Mouse (Mus musculus): ENCODE results near the gene Slc7a6. TPM values are rescaled to one million over a fixed set of nuclear protein-coding genes. Genes with fewer than 3 reads are reported as not detected.
"Not testable (repeated sequence)": the region's sequence is repeated elsewhere in the genome, so short reads cannot be mapped to it uniquely, and the experiment has no call there.

Gene Slc7a6
- total RNA-seq, 1 experiment from 2014 or later, result 29.0 TPM

DNA sequence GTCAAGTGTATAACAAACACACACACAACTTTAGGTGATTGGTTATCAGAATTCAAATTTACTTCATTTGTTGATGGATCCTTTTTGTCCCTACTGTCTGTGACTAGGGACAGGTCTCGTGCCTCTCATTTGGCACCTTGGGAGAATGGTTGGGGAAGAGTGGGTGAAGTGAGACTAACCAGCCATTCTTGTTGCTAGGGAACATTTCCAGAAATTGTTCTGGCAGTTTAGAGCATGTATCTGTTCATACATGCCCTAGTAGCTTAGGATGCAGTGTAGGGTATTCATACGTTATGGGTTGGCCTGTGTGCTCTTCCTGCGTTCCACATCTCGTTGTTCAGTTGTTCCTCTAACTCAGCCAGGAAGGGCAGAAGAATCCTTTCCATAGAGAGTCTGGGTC, 20.5 kb downstream of the Slc7a6 start:
- DNase-seq, result no peak

DNA sequence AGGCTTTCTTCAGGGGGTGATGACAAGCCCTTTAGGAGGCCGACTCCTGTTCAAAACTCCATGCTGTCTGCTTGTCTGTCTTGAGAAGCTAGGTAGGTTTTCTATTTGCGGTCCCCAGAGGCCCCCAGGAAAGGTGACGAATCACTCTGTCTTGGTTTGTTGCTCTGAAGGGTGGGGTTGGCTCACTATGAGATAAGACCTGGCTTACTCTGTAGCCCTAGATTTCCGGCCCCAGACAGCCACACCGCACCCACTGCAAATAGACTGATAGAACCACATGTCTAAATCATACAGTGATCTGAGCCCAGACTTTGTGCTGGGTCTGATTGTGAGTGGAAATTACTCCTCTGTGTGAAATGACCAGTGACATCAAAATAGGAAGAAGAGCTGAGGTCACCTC, 23.0 kb downstream of the Slc7a6 start:
- no peak for DNase-seq

DNA sequence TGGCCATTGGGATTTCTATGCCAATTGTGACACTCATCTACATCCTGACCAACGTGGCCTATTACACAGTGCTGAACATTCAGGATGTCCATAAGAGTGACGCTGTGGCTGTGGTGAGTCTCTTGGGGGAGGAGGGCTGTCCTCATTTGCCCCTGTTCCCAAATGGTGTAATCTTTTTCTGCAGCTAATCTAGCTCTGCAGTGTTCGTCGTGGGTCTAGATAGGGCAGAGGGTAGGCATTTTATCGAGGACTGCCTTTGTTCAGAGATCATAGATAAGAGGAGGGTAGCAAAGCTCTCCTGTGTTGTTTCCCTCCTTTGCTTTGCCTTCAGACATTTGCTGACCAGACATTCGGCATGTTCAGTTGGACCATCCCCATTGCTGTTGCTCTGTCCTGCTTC, 24.5 kb downstream of the Slc7a6 start:
- DNase-seq, result no peak

DNA sequence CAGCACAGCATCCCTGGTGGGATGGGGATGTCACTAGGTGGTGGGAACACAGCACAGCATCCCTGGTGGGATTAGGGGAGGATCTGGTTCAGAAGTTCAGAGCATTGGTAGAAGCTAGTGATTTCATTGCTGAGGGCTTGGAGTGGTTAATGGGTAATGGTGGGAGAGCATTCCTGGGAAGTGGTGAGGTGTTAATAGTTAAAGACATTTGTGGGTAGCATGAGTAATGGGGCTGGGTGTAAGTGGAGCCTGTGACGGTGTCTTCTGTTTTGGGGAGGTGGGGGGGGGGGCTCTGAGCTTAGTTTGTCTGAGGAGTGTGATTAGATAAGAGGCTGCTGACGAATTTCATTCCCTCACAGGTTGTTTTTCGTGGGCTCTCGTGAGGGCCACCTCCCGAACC, 25.4 kb downstream of the Slc7a6 start:
- DNase-seq, result no peak

DNA sequence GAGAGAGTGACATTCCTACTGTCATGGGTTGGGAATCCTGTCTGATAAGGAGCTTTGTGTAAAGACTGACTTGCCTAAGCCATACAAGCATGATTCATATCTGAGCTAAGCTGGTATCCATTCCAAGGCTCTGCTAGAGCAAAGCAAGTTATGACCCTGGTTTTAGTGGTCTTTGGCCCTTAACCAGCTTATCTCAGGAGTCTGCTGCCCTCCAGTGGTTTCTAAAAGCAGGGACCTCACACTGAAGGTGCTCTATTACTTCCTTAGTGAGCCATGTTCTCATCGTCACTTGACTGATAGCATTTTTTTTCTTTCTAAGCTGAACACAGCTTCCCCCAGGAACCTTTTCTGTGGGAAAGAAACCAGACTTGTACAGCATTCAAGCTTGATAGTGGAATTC, 30.1 kb downstream of the Slc7a6 start:
- DNase-seq, result peak; percentile 19

DNA sequence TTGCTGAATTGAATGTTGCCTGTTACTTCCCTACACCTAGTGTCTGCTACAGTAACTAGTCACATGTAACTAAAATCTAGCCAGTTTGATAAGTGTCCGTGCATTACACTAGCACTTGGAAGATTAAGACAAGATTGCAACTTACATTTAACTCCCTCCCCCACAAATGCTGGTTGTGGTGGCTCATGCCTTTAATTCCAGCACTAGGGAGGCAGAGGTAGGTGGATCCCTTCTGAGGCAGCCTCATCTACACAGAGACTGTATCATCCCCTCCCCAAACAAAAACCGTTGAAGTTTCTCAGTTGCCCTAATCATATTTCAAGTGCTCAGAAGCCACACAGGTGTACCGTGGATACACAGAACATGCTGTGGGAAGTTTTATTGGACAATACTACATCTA, 30.9 kb downstream of the Slc7a6 start:
- DNase-seq, result not testable (repeated sequence)

DNA sequence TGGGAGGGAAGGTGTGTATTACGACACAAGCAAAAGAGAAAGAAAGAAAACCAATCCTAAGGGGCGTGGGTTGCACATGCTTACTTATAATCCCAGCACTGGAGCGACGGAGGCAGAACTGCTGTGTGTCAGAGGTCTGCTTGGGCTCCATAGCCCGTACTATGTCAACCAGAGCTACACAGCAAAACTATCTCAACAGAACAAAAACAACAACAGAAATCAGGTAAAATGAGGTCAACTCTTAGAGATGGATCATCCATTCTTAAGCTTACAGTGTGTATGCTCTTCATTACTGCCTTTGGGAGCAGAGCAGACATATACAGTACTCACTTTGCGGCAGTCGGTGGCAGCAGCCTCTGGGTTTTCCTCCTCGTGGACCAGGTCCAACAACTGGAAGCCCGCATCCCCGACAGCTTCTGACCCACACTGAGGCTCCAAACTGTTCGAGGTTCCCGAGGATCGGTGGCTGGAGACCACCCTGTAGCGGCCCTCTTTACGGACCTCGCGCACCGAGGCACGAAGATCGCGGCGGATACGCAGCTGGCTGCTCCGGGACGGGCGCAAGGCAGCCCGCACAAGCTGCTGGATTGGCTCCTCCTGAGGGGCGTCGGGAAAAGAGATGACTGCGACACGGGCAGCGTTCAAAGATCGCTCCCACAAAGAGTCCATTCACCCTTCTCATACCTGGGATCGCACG, 41.5 kb downstream of the Slc7a6 start:
- DNase-seq, result no peak

DNA sequence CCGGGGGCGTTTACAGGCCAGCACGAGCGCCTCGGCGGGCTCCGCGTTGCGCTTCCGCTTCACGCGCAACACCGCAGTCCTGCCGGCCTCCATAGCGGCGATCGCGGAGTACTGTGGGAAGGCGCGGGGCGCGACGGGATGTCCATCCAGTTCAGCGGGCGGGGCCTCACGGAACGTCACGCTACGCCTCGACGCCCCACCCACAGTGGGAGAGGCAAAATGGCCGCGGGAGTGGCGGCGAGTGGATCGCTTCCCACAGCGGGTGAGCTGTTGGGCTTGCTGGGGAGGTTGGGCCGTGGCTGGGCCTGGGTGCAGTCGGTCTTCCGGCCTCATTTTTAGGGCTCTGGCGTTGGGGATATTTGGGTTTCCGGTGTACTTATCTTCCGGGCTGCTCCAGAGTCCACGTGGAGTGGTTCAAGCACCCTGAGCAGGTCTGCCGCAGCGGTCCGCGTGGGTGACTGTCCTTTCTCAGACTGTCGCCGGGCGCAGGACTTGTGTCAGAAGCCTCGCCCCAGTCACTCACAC, 42.2 kb downstream of the Slc7a6 start, which contains the start of the genes Slc7a6os and Prmt7:
Gene Slc7a6os, minus strand, starts transcription at position 115 of the 525 bp plus-strand sequence.
Gene Prmt7, plus strand, starts transcription at position 116 of the 525 bp plus-strand sequence.
- DNase-seq, result peak; percentile 97

DNA sequence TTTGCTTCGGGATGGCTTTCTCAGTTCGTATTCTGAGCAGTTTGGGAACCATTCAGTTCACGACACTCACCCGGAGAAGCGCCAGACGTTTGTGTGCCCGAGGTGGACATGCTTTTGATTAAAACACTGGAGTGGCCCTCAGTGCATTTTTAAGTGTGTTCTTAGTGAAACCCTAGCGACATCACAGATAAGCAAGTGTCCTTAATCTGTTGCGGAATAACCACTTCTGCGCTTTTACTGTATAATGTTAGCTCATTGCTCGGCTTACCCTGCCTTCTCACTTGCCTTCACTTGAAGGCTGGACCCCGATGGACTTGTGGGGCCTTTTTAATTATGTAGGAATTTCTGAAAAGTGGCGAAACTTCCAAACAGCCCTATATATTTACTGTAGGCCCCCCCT, 42.8 kb downstream of the Slc7a6 start:
- no peak for DNase-seq

DNA sequence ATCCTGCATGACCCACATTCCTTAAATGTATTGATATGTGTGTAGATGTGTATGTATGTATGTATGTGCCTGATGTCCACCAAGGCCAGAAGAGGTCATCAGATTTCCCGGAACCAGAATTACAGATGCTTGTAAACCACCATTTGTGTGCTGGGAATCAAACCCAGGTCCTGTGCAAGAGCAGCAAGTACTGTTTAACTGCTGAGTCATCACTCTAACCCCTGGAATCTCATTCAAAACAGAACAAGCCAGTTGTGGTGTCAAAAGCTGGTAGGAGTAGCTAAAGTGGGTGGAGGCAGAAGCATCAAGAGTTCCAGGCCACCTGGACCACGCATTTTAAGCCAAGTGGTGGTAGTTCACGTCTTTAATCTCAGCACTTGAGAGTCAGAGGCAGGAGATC, 45.3 kb downstream of the Slc7a6 start:
- no peak for DNase-seq

DNA sequence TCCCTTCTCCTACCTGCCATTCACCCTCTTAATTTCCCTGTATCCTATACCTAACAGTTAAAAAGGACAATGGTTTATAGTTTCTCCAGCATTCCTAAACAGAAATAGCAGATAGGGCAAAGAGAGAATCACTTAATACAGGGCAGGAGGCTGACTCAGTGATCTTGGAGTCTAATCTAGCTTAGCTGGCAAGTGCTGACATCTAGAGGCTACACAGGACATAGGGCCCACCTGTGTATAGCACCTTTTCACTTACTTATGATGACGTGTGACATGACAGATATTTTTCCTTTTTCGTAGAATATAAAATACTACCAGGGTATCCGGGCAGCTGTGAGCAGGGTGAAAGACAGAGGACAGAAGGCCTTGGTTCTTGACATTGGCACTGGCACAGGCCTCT, 51.0 kb downstream of the Slc7a6 start:
- DNase-seq, result no peak

DNA sequence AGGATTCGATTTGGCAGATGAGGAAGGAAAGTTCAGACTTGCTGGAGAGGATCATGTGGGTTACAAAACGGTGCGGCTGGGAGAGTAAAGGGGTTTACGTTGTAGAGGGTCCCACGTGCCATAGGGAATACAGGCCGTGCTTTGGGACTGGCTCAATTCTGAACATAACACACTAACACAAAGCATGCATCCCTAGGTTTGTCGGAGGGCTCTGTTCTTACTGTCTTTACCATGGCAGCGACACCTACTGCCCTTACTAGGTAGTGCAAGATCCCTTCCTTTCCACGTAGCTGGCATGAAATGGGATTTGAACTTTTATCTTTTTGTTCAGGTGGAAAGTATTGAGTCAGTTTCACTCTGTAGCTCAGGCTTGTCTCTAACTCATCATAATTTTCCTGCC, 57.9 kb downstream of the Slc7a6 start:
- DNase-seq, result peak; percentile 25

DNA sequence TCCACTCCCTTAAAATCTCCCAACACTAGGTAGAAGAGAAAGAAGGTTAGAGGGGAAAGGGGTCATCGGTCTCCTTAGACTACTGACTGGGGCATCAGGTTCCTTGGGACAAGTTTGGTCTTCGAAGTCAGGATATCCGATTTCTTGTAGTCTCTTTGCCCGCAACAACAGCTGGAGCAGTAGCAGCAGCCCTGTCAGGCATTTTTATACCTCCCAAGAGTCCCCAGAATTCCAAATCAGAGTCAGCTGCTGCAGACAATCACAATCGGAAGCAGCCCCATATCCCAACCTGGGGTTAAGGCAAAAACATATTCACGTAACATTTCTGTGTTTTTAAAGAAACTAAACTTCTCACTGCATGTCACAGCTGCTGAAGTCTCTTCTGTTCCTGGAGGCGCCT, 62.9 kb downstream of the Slc7a6 start:
- DNase-seq, result no peak

DNA sequence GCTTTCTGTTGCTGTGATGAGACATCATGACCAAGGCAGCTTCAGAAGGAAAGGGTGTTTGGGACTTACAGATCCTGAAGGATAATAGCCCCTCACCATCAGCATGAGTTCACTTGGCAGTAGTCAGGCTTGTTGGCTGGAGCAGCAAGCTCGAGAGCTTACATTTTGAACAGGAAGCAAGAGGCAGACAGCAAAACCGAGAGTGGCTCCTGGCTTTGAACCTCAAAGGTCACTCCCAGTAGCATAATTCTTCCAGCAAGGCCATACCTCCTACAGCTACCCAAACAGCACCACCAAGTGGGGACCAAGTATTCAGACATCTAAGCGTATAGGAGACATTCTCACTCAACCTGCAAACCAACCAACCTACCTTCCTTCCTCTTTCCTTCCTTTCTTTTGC, 64.1 kb downstream of the Slc7a6 start:
- DNase-seq, result no peak

DNA sequence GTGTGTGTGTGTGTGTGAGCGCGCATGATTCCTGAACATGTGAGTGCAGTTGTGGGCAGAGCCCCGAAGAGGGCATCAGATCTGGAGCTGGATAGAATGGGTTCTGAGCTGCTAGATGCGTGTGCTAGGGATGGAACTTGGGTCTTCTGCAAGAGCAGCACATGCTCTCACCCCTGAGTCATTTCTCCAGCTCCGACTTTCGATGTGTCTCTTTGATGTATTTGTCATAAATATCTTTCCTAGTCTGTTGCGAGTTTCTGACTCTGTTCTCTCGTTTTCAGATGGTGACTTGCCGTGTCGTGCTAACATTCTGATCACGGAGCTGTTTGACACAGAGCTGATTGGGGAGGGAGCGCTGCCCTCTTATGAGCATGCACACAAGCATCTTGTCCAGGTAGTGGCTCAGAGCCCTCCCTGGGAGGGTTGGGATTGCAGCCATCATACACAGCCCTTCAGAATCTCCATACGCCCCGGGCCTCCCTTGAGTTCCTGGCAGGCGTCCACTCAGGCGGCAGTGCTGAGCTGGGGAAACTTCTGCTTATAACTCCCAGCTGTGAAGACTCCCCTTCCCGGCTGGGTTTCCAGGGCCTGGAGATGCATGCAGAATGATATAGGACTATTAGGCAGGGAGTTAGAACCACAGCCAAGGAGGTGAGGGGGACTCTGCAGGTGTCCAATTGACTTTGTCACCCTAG, 66.1 kb downstream of the Slc7a6 start:
- no peak for DNase-seq

DNA sequence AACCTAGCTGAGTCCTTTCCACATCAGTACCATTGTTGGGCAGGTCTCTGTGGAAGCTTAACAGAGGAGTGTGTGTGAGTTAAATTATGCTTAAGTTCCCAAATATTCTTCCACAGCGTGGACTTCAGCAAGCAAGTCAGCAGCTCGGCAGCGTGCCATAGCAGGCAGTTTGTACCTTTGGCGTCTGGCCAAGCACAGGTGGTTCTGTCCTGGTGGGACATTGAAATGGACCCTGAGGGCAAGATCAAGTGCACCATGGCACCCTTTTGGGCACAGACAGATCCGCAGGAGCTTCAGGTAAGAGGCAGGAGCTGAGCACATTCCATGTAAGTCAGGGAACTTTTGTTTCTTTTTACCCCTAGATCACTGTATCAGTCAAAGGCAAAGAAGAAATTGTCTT, 68.4 kb downstream of the Slc7a6 start:
- no peak for DNase-seq

Other genes with a start within 250 kb of the Slc7a6 start
- gene Ctrl, start 235.0 kb upstream of the Slc7a6 start, total RNA-seq (2021), result 0.91 TPM in 1 of 2 replicates, not detected in the other
- 70.6 and 74.9 TPM in 2 replicates for gene Psmb10, start 230.4 kb upstream of the Slc7a6 start, total RNA-seq (2021)
- gene Lcat, start 225.5 kb upstream of the Slc7a6 start, total RNA-seq (2021), result 1.9 and 7.7 TPM in 2 replicates
- gene Slc12a4, start 202.8 kb upstream of the Slc7a6 start, total RNA-seq (2021), result 40.6 and 43.5 TPM in 2 replicates
- not detected in 2 replicates for gene Dpep3, start 189.4 kb upstream of the Slc7a6 start, total RNA-seq (2021)
- gene Dus2, start 177.5 kb upstream of the Slc7a6 start, total RNA-seq (2021), result 12.5 and 16.8 TPM in 2 replicates
- not detected in 2 replicates for gene Dpep2nb, start 162.9 kb upstream of the Slc7a6 start, total RNA-seq (2021)
- gene Ddx28, start 157.0 kb upstream of the Slc7a6 start, total RNA-seq (2021), result 14.7 and 17.9 TPM in 2 replicates
- 54.9 TPM in 2 replicates for gene Nfatc3, start 110.0 kb upstream of the Slc7a6 start, total RNA-seq (2021)
- gene Esrp2, start 31.9 kb upstream of the Slc7a6 start, total RNA-seq (2021), result 2.0 and 3.9 TPM in 2 replicates
- 27.6 and 27.7 TPM in 2 replicates for gene Pla2g15, start 18.5 kb upstream of the Slc7a6 start, total RNA-seq (2021)
- 28.5 and 30.2 TPM in 2 replicates for gene Slc7a6os, start 42.1 kb downstream of the Slc7a6 start, total RNA-seq (2021)
- gene Prmt7, start 42.1 kb downstream of the Slc7a6 start, total RNA-seq (2021), result 28.4 and 31.1 TPM in 2 replicates
- 6.6 and 8.0 TPM in 2 replicates for gene Smpd3, start 169.1 kb downstream of the Slc7a6 start, total RNA-seq (2021)
- gene Zfp90, start 246.5 kb downstream of the Slc7a6 start, total RNA-seq (2021), result 5.6 and 8.3 TPM in 2 replicates

All from adrenal gland, postnatal 25 days (tissue).